Mouse (Mus musculus): ENCODE measurements around the gene Srgap1. TPM values are rescaled to one million over a fixed set of nuclear protein-coding genes. Genes with fewer than 3 reads are reported as not detected.

Srgap1 gene
- polyA plus RNA-seq, 1 experiment from 2014 or later = 9.3 TPM

GRCm38 (mm10) chr10:121954877-121955276 lies 92.2 kb downstream of the Srgap1 start:
- no peaks in the 10 kb centered on the region for H3K27me3 ChIP-seq (ENCODE audit: control insufficient read depth, insufficient read depth, low read length)
- WGBS = 83% methylated on average over 6 of the region's 6 CpGs
- no peaks in the 10 kb centered on the region for H3K9me3 ChIP-seq (ENCODE audit: control insufficient read depth, low read length)
- H3K27ac ChIP-seq (replicated peaks in 1 of 2; ENCODE audit: control insufficient read depth in 1 of 2, insufficient read depth in 1 of 2, low read depth in 2 of 2, low read length in 2 of 2) = no peak overlapping the region
- no peak overlapping the region for H3K9ac ChIP-seq (ENCODE audit: low read length)
- no peak overlapping the region for H3K4me3 ChIP-seq (ENCODE audit: control insufficient read depth in 1 of 2, insufficient read depth in 1 of 2, low read depth in 1 of 2, low read length in 2 of 2)
- no peaks in the 10 kb centered on the region for H3K36me3 ChIP-seq (ENCODE audit: control insufficient read depth, insufficient read depth, low read length)
- ATAC-seq (ENCODE audit: insufficient number of reproducible peaks, insufficient read depth, low FRiP score, low read depth) = no peak
- no peaks in the 10 kb centered on the region; a peak in 1 of 4 replicates for H3K4me1 ChIP-seq (ENCODE audit: control insufficient read depth in 2 of 2, insufficient read depth in 2 of 2, low read length in 2 of 2)
- H3K4me2 ChIP-seq (ENCODE audit: low read length) = no peak overlapping the region

GRCm38 (mm10) chr10:121953041-121953440 lies 94.1 kb downstream of the Srgap1 start:
- Histone ChIP-seq H3K9me3 (ENCODE audit: control insufficient read depth, low read length) (no peaks in the 10 kb centered on the region), H3K9ac (ENCODE audit: low read length) (no peak overlapping the region), H3K36me3 (ENCODE audit: control insufficient read depth, insufficient read depth, low read length) (no peaks in the 10 kb centered on the region), H3K4me3 (ENCODE audit: control insufficient read depth in 1 of 2, insufficient read depth in 1 of 2, low read depth in 1 of 2, low read length in 2 of 2) (no peak overlapping the region), H3K4me2 (ENCODE audit: low read length) (no peak overlapping the region), H3K27me3 (ENCODE audit: control insufficient read depth, insufficient read depth, low read length) (no peaks in the 10 kb centered on the region), H3K4me1 (ENCODE audit: control insufficient read depth in 2 of 2, insufficient read depth in 2 of 2, low read length in 2 of 2) (no peaks in the 10 kb centered on the region; a peak in 1 of 4 replicates), H3K27ac (replicated peaks in 1 of 2; ENCODE audit: control insufficient read depth in 1 of 2, insufficient read depth in 1 of 2, low read depth in 2 of 2, low read length in 2 of 2) (no peak overlapping the region)
- no peak for ATAC-seq (ENCODE audit: insufficient number of reproducible peaks, insufficient read depth, low FRiP score, low read depth)
- WGBS = 93% methylated on average over 5 of the region's 5 CpGs

DNA sequence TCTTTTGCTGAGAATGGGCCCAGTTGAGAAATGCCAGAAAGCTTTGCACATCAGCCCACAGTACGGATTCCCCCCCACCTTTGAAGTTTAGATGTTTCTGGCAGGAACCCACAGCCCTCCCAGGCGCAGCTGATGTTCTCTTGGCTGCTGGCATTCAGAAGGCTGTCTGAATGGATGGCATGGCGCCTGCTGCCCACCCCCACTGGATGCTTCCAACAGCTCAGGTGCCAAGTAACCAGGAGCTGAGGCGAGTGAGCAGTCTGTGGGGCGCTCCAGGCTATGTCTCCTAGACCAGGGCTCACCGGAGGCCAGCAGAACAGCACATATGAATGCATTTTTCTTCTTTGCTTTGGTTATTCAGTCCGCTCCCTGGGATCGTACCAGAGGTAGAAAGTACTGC lies 100.9 kb downstream of the Srgap1 start:
- Histone ChIP-seq H3K27ac (replicated peaks in 1 of 2; ENCODE audit: control insufficient read depth in 1 of 2, insufficient read depth in 1 of 2, low read depth in 2 of 2, low read length in 2 of 2) (no peak overlapping the region), H3K36me3 (ENCODE audit: control insufficient read depth, insufficient read depth, low read length) (no peaks in the 10 kb centered on the region), H3K4me1 (ENCODE audit: control insufficient read depth in 2 of 2, insufficient read depth in 2 of 2, low read length in 2 of 2) (no peaks in the 10 kb centered on the region; a peak in 1 of 4 replicates), H3K27me3 (ENCODE audit: control insufficient read depth, insufficient read depth, low read length) (no peaks in the 10 kb centered on the region), H3K9me3 (ENCODE audit: control insufficient read depth, low read length) (no peaks in the 10 kb centered on the region), H3K4me3 (ENCODE audit: control insufficient read depth in 1 of 2, insufficient read depth in 1 of 2, low read depth in 1 of 2, low read length in 2 of 2) (no peak overlapping the region), H3K9ac (ENCODE audit: low read length) (no peak overlapping the region), H3K4me2 (ENCODE audit: low read length) (no peak overlapping the region)
- ATAC-seq (ENCODE audit: insufficient number of reproducible peaks, insufficient read depth, low FRiP score, low read depth) = no peak
- WGBS = 85% methylated on average over 8 of the region's 8 CpGs

GRCm38 (mm10) chr10:121931909-121932308 lies 115.2 kb downstream of the Srgap1 start:
- WGBS = 74% methylated on average over 14 of the region's 14 CpGs
- no peak overlapping the region for H3K4me2 ChIP-seq (ENCODE audit: low read length)

DNA sequence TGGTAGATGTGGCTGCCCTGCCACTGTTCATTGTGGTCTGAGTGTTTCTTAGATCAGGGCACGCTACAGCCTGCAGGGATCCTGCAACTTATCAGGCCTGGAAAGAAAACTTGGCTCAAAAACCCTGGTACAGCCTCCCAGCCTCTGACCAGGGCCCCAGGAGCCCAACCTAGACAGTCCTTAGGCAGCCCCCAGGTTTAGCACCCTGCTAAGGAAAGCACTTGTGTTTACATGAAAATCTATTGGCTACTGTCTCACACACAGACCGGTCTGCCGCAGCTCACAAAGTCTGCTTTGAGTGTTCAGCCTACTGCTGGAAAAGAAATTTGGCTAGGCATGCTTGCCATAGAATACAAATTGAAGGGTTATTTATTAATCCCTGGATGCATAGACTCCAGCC lies 121.0 kb downstream of the Srgap1 start:
- ATAC-seq (ENCODE audit: insufficient number of reproducible peaks, insufficient read depth, low FRiP score, low read depth) = no peak
- no peak overlapping the region for H3K9ac ChIP-seq (ENCODE audit: low read length)

More at GRCm38 (mm10) chr10:121931909-121932308, 115.2 kb downstream of the Srgap1 start:
- Histone ChIP-seq H3K9me3 (ENCODE audit: control insufficient read depth, low read length) (no peaks in the 10 kb centered on the region), H3K9ac (ENCODE audit: low read length) (no peak overlapping the region), H3K27me3 (ENCODE audit: control insufficient read depth, insufficient read depth, low read length) (no peaks in the 10 kb centered on the region), H3K36me3 (ENCODE audit: control insufficient read depth, insufficient read depth, low read length) (no peaks in the 10 kb centered on the region), H3K27ac (replicated peaks in 1 of 2; ENCODE audit: control insufficient read depth in 1 of 2, insufficient read depth in 1 of 2, low read depth in 2 of 2, low read length in 2 of 2) (no peak overlapping the region), H3K4me3 (ENCODE audit: control insufficient read depth in 1 of 2, insufficient read depth in 1 of 2, low read depth in 1 of 2, low read length in 2 of 2) (no peak overlapping the region), H3K4me1 (ENCODE audit: control insufficient read depth in 2 of 2, insufficient read depth in 2 of 2, low read length in 2 of 2) (peaks cover 17 to 26% of the 10 kb centered on the region in 2 experiments)
- no peak for ATAC-seq (ENCODE audit: insufficient number of reproducible peaks, insufficient read depth, low FRiP score, low read depth)

DNA sequence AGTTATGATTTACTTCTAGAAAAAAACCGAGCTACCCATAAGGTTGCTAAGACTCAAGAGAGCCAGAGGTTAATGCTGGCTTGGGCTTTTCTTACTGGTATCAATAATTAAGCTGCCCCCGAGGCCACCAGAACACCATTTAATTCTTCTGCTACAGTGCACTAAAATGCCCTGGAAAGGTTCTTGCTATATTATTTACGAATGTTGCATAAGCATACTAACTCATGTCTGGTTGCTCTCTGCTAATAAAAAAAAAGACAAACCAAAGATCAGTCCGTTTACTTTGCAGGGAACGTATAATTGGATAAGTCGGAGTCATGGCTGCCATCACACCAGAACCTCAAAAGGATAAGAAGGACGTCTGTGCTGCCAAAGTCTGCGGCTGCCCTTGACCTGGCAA lies 128.1 kb downstream of the Srgap1 start:
- no peaks in the 10 kb centered on the region for H3K27me3 ChIP-seq (ENCODE audit: control insufficient read depth, insufficient read depth, low read length)
- H3K4me1 ChIP-seq (ENCODE audit: control insufficient read depth in 2 of 2, insufficient read depth in 2 of 2, low read length in 2 of 2) = no peaks in the 10 kb centered on the region
- no peak overlapping the region for H3K9ac ChIP-seq (ENCODE audit: low read length)
- H3K9me3 ChIP-seq (ENCODE audit: control insufficient read depth, low read length) = no peaks in the 10 kb centered on the region
- H3K27ac ChIP-seq (replicated peaks in 1 of 2; ENCODE audit: control insufficient read depth in 1 of 2, insufficient read depth in 1 of 2, low read depth in 2 of 2, low read length in 2 of 2) = no peak overlapping the region
- WGBS = 71% methylated on average over 8 of the region's 8 CpGs
- H3K36me3 ChIP-seq (ENCODE audit: control insufficient read depth, insufficient read depth, low read length) = 0 out of 2 replicates have a peak, but pooled peaks cover 7% of the 10 kb centered on the region
- no peak overlapping the region for H3K4me3 ChIP-seq (ENCODE audit: control insufficient read depth in 1 of 2, insufficient read depth in 1 of 2, low read depth in 1 of 2, low read length in 2 of 2)
- ATAC-seq (ENCODE audit: insufficient number of reproducible peaks, insufficient read depth, low FRiP score, low read depth) = no peak
- H3K4me2 ChIP-seq (ENCODE audit: low read length) = no peak overlapping the region

More for the DNA sequence above, 121.0 kb downstream of the Srgap1 start:
- peaks cover 11 to 21% of the 10 kb centered on the region in 2 experiments for H3K4me1 ChIP-seq (ENCODE audit: control insufficient read depth in 2 of 2, insufficient read depth in 2 of 2, low read length in 2 of 2)
- peaks cover 16% of the 10 kb centered on the region; the same call in 1 of the 2 replicates for H3K36me3 ChIP-seq (ENCODE audit: control insufficient read depth, insufficient read depth, low read length)
- no peaks in the 10 kb centered on the region for H3K9me3 ChIP-seq (ENCODE audit: control insufficient read depth, low read length)
- no peak overlapping the region; a peak in 1 of 4 replicates for H3K27ac ChIP-seq (replicated peaks in 1 of 2; ENCODE audit: control insufficient read depth in 1 of 2, insufficient read depth in 1 of 2, low read depth in 2 of 2, low read length in 2 of 2)
- H3K4me3 ChIP-seq (ENCODE audit: control insufficient read depth in 1 of 2, insufficient read depth in 1 of 2, low read depth in 1 of 2, low read length in 2 of 2) = no peak overlapping the region
- H3K27me3 ChIP-seq (ENCODE audit: control insufficient read depth, insufficient read depth, low read length) = no peaks in the 10 kb centered on the region
- WGBS = 44% methylated on average over 3 of the region's 3 CpGs
- H3K4me2 ChIP-seq (ENCODE audit: low read length) = no peak overlapping the region

- no peak overlapping the region for H3K27ac ChIP-seq (replicated peaks in 1 of 2; ENCODE audit: control insufficient read depth in 1 of 2, insufficient read depth in 1 of 2, low read depth in 2 of 2, low read length in 2 of 2)
- H3K4me1 ChIP-seq (ENCODE audit: control insufficient read depth in 2 of 2, insufficient read depth in 2 of 2, low read length in 2 of 2) = no peaks in the 10 kb centered on the region
- no peaks in the 10 kb centered on the region for H3K27me3 ChIP-seq (ENCODE audit: control insufficient read depth, insufficient read depth, low read length)
- 0 out of 2 replicates have a peak, but pooled peaks cover 3% of the 10 kb centered on the region for H3K36me3 ChIP-seq (ENCODE audit: control insufficient read depth, insufficient read depth, low read length)
- H3K4me3 ChIP-seq (ENCODE audit: control insufficient read depth in 1 of 2, insufficient read depth in 1 of 2, low read depth in 1 of 2, low read length in 2 of 2) = no peak overlapping the region
- no peaks in the 10 kb centered on the region for H3K9me3 ChIP-seq (ENCODE audit: control insufficient read depth, low read length)
- H3K9ac ChIP-seq (ENCODE audit: low read length) = no peak overlapping the region
- no peak for ATAC-seq (ENCODE audit: insufficient number of reproducible peaks, insufficient read depth, low FRiP score, low read depth)
- no peak overlapping the region for H3K4me2 ChIP-seq (ENCODE audit: low read length)
- 70% methylated on average over 3 of the region's 3 CpGs for WGBS
Measured at GRCm38 (mm10) chr10:121918579-121918978, 128.5 kb downstream of the Srgap1 start.

- no peaks in the 10 kb centered on the region for H3K9me3 ChIP-seq (ENCODE audit: control insufficient read depth, low read length)
- H3K4me1 ChIP-seq (ENCODE audit: control insufficient read depth in 2 of 2, insufficient read depth in 2 of 2, low read length in 2 of 2) = no peaks in the 10 kb centered on the region
- no peak overlapping the region for H3K27ac ChIP-seq (replicated peaks in 1 of 2; ENCODE audit: control insufficient read depth in 1 of 2, insufficient read depth in 1 of 2, low read depth in 2 of 2, low read length in 2 of 2)
- ATAC-seq (ENCODE audit: insufficient number of reproducible peaks, insufficient read depth, low FRiP score, low read depth) = no peak
- 66% methylated on average over 12 of the region's 12 CpGs for WGBS
- no peak overlapping the region for H3K9ac ChIP-seq (ENCODE audit: low read length)
- no peak overlapping the region for H3K4me2 ChIP-seq (ENCODE audit: low read length)
- H3K27me3 ChIP-seq (ENCODE audit: control insufficient read depth, insufficient read depth, low read length) = no peaks in the 10 kb centered on the region
- no peak overlapping the region for H3K4me3 ChIP-seq (ENCODE audit: control insufficient read depth in 1 of 2, insufficient read depth in 1 of 2, low read depth in 1 of 2, low read length in 2 of 2)
- H3K36me3 ChIP-seq (ENCODE audit: control insufficient read depth, insufficient read depth, low read length) = no peaks in the 10 kb centered on the region
Measured at GRCm38 (mm10) chr10:121915530-121915929, 131.6 kb downstream of the Srgap1 start.

Data from heart, embryonic 14.5 days (tissue).